Mouse (Mus musculus) MEL (cell line): ENCODE results near the gene Slc5a10. TPM values are rescaled to one million over a fixed set of nuclear protein-coding genes. Genes with fewer than 3 reads are reported as not detected.

ENCODE experiments used
- DNase-seq: peaks from one replicate; pipeline ENCODE4 v3.0.0; 2011; ENCODE audit warnings: low read depth, low spot score
- H3K27ac ChIP-seq: 2 replicates; pipeline ENCODE4 v1.5.1; 2012; ENCODE audit warnings: low read depth, mild to moderate bottlenecking, control low read depth, low read length, moderate library complexity; ENCODE audit not compliant: control insufficient read depth
- H3K27me3 ChIP-seq, 2 experiments: fragments of 150-350 bp in 1 of 2; sonication (generic) in 1 of 2; 2 replicates each; pipeline ENCODE4 v1.6.1; 2012; ENCODE audit warnings: low read length in 2 of 2, mild to moderate bottlenecking in 2 of 2, improper control_type of control experiment in 1 of 2, moderate library complexity in 1 of 2; ENCODE audit not compliant: insufficient read depth in 2 of 2, control insufficient read depth in 1 of 2
- H3K36me3 ChIP-seq, 2 experiments: 2 replicates each; pipeline ENCODE4 v1.6.1; 2012 to 2014; ENCODE audit warnings: low read length in 2 of 2, improper control_type of control experiment in 1 of 2, inconsistent platforms in 1 of 2, mild to moderate bottlenecking in 1 of 2; ENCODE audit not compliant: insufficient read depth in 2 of 2, control insufficient read depth in 1 of 2
- H3K4me1 ChIP-seq, 2 experiments: fragments of 150-350 bp in 1 of 2; sonication (generic) in 1 of 2; 2 replicates each; pipeline ENCODE4 v1.6.1; 2012; ENCODE audit warnings: low read length in 2 of 2, improper control_type of control experiment in 1 of 2, mild to moderate bottlenecking in 1 of 2; ENCODE audit not compliant: insufficient read depth in 2 of 2, control insufficient read depth in 1 of 2
- H3K4me3 ChIP-seq, 2 experiments: fragments of 150-350 bp in 1 of 2; sonication (generic) in 1 of 2; 2 replicates each; pipeline ENCODE4 v1.5.1; 2012; ENCODE audit warnings: low read depth in 2 of 2, low read length in 2 of 2, mild to moderate bottlenecking in 2 of 2, moderate library complexity in 2 of 2, control low read depth in 1 of 2, improper control_type of control experiment in 1 of 2; ENCODE audit not compliant: control insufficient read depth in 1 of 2, insufficient read depth in 1 of 2
- H3K79me2 ChIP-seq: 2 replicates; pipeline ENCODE4 v1.6.1; 2012; ENCODE audit warnings: mild to moderate bottlenecking, low read length, moderate library complexity; ENCODE audit not compliant: control insufficient read depth, poor library complexity, insufficient read depth
- H3K9ac ChIP-seq: 2 replicates; pipeline ENCODE4 v1.6.1; 2012; ENCODE audit warnings: low read depth, mild to moderate bottlenecking, control low read depth, low read length, moderate library complexity; ENCODE audit not compliant: control insufficient read depth, poor library complexity, severe bottlenecking
- H3K9me3 ChIP-seq: fragments of 150-350 bp; sonication (generic); replicated peaks from 2 replicates; pipeline ENCODE4 v1.6.1; 2012; ENCODE audit warnings: mild to moderate bottlenecking, low read length, improper control_type of control experiment, moderate library complexity; ENCODE audit not compliant: insufficient read depth
- BHLHE40 ChIP-seq: IDR thresholded peaks from 2 replicates; pipeline ENCODE4 v1.6.1; 2012; ENCODE audit warnings: low read depth, mild to moderate bottlenecking, inconsistent platforms, low read length, improper control_type of control experiment, borderline replicate concordance
- CHD2 ChIP-seq: IDR thresholded peaks from 2 replicates; pipeline ENCODE4 v1.6.1; 2011; ENCODE audit warnings: low read length, improper control_type of control experiment
- CTCF ChIP-seq, 3 experiments: IDR thresholded peaks in 2 of 3; conservative IDR thresholded peaks in 1 of 3; 2 replicates each; pipeline ENCODE4 v1.5.1; 2011 to 2012; ENCODE audit warnings: low read length in 3 of 3, low read depth in 2 of 3, mild to moderate bottlenecking in 2 of 3, improper control_type of control experiment in 1 of 3, inconsistent platforms in 1 of 3, mixed read lengths in 1 of 3, moderate library complexity in 1 of 3; ENCODE audit not compliant: control insufficient read depth in 1 of 3, insufficient read depth in 1 of 3, poor library complexity in 1 of 3, severe bottlenecking in 1 of 3
- ELF1 ChIP-seq: IDR thresholded peaks from 2 replicates; pipeline ENCODE4 v1.6.1; 2014; ENCODE audit warnings: low read depth, mild to moderate bottlenecking, inconsistent platforms, low read length, improper control_type of control experiment, moderate library complexity
- ETS1 ChIP-seq: IDR thresholded peaks from 2 replicates; pipeline ENCODE4 v1.6.1; 2012; ENCODE audit warnings: low read depth, mild to moderate bottlenecking, inconsistent platforms, low read length, improper control_type of control experiment, moderate library complexity
- GABPA ChIP-seq: IDR thresholded peaks from 2 replicates; pipeline ENCODE4 v1.6.1; 2012; ENCODE audit warnings: low read depth, mild to moderate bottlenecking, inconsistent platforms, low read length, improper control_type of control experiment, moderate library complexity
- KAT2A ChIP-seq: conservative IDR thresholded peaks from 2 replicates; pipeline ENCODE4 v1.6.1; 2012; ENCODE audit warnings: low read depth, low read length, improper control_type of control experiment, inconsistent platforms
- MAFK ChIP-seq: IDR thresholded peaks from 2 replicates; pipeline ENCODE4 v1.6.1; 2011; ENCODE audit warnings: low read depth, mild to moderate bottlenecking, low read length, improper control_type of control experiment, borderline replicate concordance
- MAX ChIP-seq: IDR thresholded peaks from 2 replicates; pipeline ENCODE4 v1.6.1; 2011; ENCODE audit warnings: low read length, improper control_type of control experiment
- MAZ ChIP-seq: IDR thresholded peaks from 2 replicates; pipeline ENCODE4 v1.6.1; 2012; ENCODE audit warnings: low read depth, mild to moderate bottlenecking, inconsistent platforms, low read length, improper control_type of control experiment
- MYB ChIP-seq: IDR thresholded peaks from 2 replicates; pipeline ENCODE4 v1.6.1; 2011; ENCODE audit warnings: mild to moderate bottlenecking, low read depth, low read length, improper control_type of control experiment
- NRF1 ChIP-seq: IDR thresholded peaks from 2 replicates; pipeline ENCODE4 v1.6.1; 2014; ENCODE audit warnings: low read depth, mild to moderate bottlenecking, inconsistent platforms, low read length, improper control_type of control experiment, moderate library complexity; ENCODE audit not compliant: poor library complexity, insufficient read depth, severe bottlenecking
- POLR2A ChIP-seq, 2 experiments: IDR thresholded peaks; 2 replicates each; pipeline ENCODE4 v1.6.1; 2011 to 2012; ENCODE audit warnings: low read length in 2 of 2, mild to moderate bottlenecking in 2 of 2, control low read depth in 1 of 2, improper control_type of control experiment in 1 of 2, low read depth in 1 of 2, moderate library complexity in 1 of 2; ENCODE audit not compliant: control insufficient read depth in 1 of 2, insufficient read depth in 1 of 2, poor library complexity in 1 of 2
- POLR2AphosphoS2 ChIP-seq: IDR thresholded peaks from 2 replicates; pipeline ENCODE4 v1.6.1; 2011; ENCODE audit warnings: low read length, improper control_type of control experiment
- POLR2AphosphoS5 ChIP-seq: IDR thresholded peaks from 2 replicates; pipeline ENCODE4 v1.6.1; 2012; ENCODE audit warnings: low read depth, borderline replicate concordance, mild to moderate bottlenecking, inconsistent platforms, low read length, moderate library complexity, mixed read lengths
- RAD21 ChIP-seq: IDR thresholded peaks from 2 replicates; pipeline ENCODE4 v1.6.1; 2011; ENCODE audit warnings: mild to moderate bottlenecking, low read depth, low read length, improper control_type of control experiment
- SIN3A ChIP-seq: IDR thresholded peaks from 2 replicates; pipeline ENCODE4 v1.6.1; 2012; ENCODE audit warnings: low read length, improper control_type of control experiment, inconsistent platforms
- SMC3 ChIP-seq: IDR thresholded peaks from 2 replicates; pipeline ENCODE4 v1.6.1; 2011; ENCODE audit warnings: low read depth, low read length, improper control_type of control experiment
- TAL1 ChIP-seq: IDR thresholded peaks from 2 replicates; pipeline ENCODE4 v1.6.1; 2012; ENCODE audit warnings: mild to moderate bottlenecking, inconsistent platforms, low read length, moderate library complexity, mixed read lengths
- TBP ChIP-seq: IDR thresholded peaks from 2 replicates; pipeline ENCODE4 v1.8.0; 2011; ENCODE audit warnings: low read depth, low read length, improper control_type of control experiment
- TCF12 ChIP-seq: IDR thresholded peaks from 2 replicates; pipeline ENCODE4 v1.6.1; 2014; ENCODE audit warnings: low read depth, mild to moderate bottlenecking, inconsistent platforms, low read length, improper control_type of control experiment, moderate library complexity
- UBTF ChIP-seq: IDR thresholded peaks from 2 replicates; pipeline ENCODE4 v1.6.1; 2012; ENCODE audit warnings: low read depth, mild to moderate bottlenecking, inconsistent platforms, low read length, improper control_type of control experiment, moderate library complexity, borderline replicate concordance; ENCODE audit not compliant: insufficient read depth
- USF1 ChIP-seq: IDR thresholded peaks from 2 replicates; pipeline ENCODE4 v1.6.1; 2014; ENCODE audit warnings: low read depth, mild to moderate bottlenecking, inconsistent platforms, low read length, improper control_type of control experiment, moderate library complexity
- USF2 ChIP-seq, 2 experiments: IDR thresholded peaks; 2 replicates each; pipeline ENCODE4 v1.6.1; 2011 to 2012; ENCODE audit warnings: improper control_type of control experiment in 2 of 2, low read length in 2 of 2, borderline replicate concordance in 1 of 2, inconsistent platforms in 1 of 2, low read depth in 1 of 2, mild to moderate bottlenecking in 1 of 2; ENCODE audit not compliant: insufficient read depth in 1 of 2
- ZKSCAN1 ChIP-seq: IDR thresholded peaks from 2 replicates; pipeline ENCODE4 v1.6.1; 2012; ENCODE audit warnings: low read depth, mild to moderate bottlenecking, inconsistent platforms, low read length, improper control_type of control experiment, moderate library complexity
- ZMIZ1 ChIP-seq: IDR thresholded peaks from 2 replicates; pipeline ENCODE4 v1.6.1; 2012; ENCODE audit warnings: low read depth, mild to moderate bottlenecking, inconsistent platforms, low read length, improper control_type of control experiment, moderate library complexity
- ZNF384 ChIP-seq: IDR thresholded peaks from 2 replicates; pipeline ENCODE4 v1.6.1; 2012; ENCODE audit warnings: low read depth, mild to moderate bottlenecking, inconsistent platforms, low read length, improper control_type of control experiment
- polyA plus RNA-seq, 2 experiments: library from polyadenylated mRNA; stranded (reverse) in 1 of 2; unstranded in 1 of 2; fragments of >175 nt in 1 of 2; fragments of >200 nt in 1 of 2; gene quantifications; 2 replicates each; pipeline versions ENCODE4 v1.2.1 to v1.2.4; 2012; ENCODE audit warnings: low replicate concordance in 2 of 2, low read depth in 1 of 2; ENCODE audit not compliant: insufficient read length in 2 of 2, insufficient read depth in 1 of 2, missing spikeins in 1 of 2
- total RNA-seq: library from RNA; depleted of rRNA; stranded (reverse); fragments of 300-350 nt; gene quantifications from 2 replicates; pipeline ENCODE4 v1.2.3, GENCODE M21; 2012

Gene Slc5a10
- total and polyA plus RNA-seq, 3 experiments = 0.08 TPM; not detected in 2

- Histone ChIP-seq H3K36me3 (peaks cover 0 to 11% of the 10 kb centered on the region in 2 experiments; a peak in 2 of 4 replicates), H3K9me3 (no peaks in the 10 kb centered on the region), H3K27me3 (no peaks in the 10 kb centered on the region; a peak in 1 of 4 replicates), H3K4me1 (peaks cover 6 to 34% of the 10 kb centered on the region in 2 experiments), H3K9ac (no peak overlapping the region), H3K79me2 (no peaks in the 10 kb centered on the region), H3K27ac (no peak overlapping the region)
- no peak for DNase-seq
- TF ChIP-seq NRF1 (no peak), MYB (no peak), CTCF (IDR thresholded peaks at IDR 0.05 in 2 of 3, conservative IDR thresholded peaks at IDR 0.05 in 1 of 3; ENCODE audit: control insufficient read depth in 1 of 3, insufficient read depth in 1 of 3, low read depth in 2 of 3, low read length in 3 of 3, poor library complexity in 1 of 3, severe bottlenecking in 1 of 3) (no peak), ZMIZ1 (no peak), UBTF (no peak), SMC3 (no peak), MAZ (no peak), USF1 (no peak), BHLHE40 (no peak), RAD21 (no peak), POLR2AphosphoS2 (no peak), ZNF384 (no peak), POLR2A (IDR thresholded peaks at IDR 0.05; ENCODE audit: control insufficient read depth in 1 of 2, insufficient read depth in 1 of 2, low read depth in 1 of 2, low read length in 2 of 2, poor library complexity in 1 of 2) (no peak), CHD2 (no peak), TAL1 (no peak), ELF1 (no peak), TCF12 (no peak), SIN3A (no peak)
- TF ChIP-seq, all 39 proteins: peak for 0
- H3K4me3 ChIP-seq = no peak overlapping the region
Observed at GRCm38 (mm10) chr11:61649163-61649580, 71.5 kb downstream of the Slc5a10 start.

GRCm38 (mm10) chr11:61648749-61649115 lies 71.9 kb downstream of the Slc5a10 start:
- TF ChIP-seq ELF1 = no peak
- TF ChIP-seq TBP = no peak
- no peak for TF ChIP-seq CTCF (IDR thresholded peaks at IDR 0.05 in 2 of 3, conservative IDR thresholded peaks at IDR 0.05 in 1 of 3; ENCODE audit: control insufficient read depth in 1 of 3, insufficient read depth in 1 of 3, low read depth in 2 of 3, low read length in 3 of 3, poor library complexity in 1 of 3, severe bottlenecking in 1 of 3)
- no peak for TF ChIP-seq MAX
- TF ChIP-seq USF1 = no peak
- TF ChIP-seq TAL1 = no peak
- TF ChIP-seq GABPA = no peak
- TF ChIP-seq UBTF = no peak
- no peak for TF ChIP-seq MAZ
- TF ChIP-seq MAFK = no peak
- TF ChIP-seq POLR2AphosphoS5 = no peak
- no peak for TF ChIP-seq CHD2
- TF ChIP-seq ETS1 = no peak
- TF ChIP-seq MYB = no peak
- no peak for TF ChIP-seq USF2 (IDR thresholded peaks at IDR 0.05; ENCODE audit: borderline replicate concordance in 1 of 2, insufficient read depth in 1 of 2, low read depth in 1 of 2, low read length in 2 of 2)
- no peak for TF ChIP-seq KAT2A
- TF ChIP-seq ZKSCAN1 = no peak
- Histone ChIP-seq H3K79me2 (no peaks in the 10 kb centered on the region), H3K27ac (no peak overlapping the region), H3K9ac (no peak overlapping the region), H3K9me3 (no peaks in the 10 kb centered on the region), H3K4me1 (peaks cover 9 to 38% of the 10 kb centered on the region in 2 experiments), H3K36me3 (peaks cover 0 to 16% of the 10 kb centered on the region in 2 experiments; a peak in 2 of 4 replicates), H3K27me3 (no peaks in the 10 kb centered on the region; a peak in 1 of 4 replicates), H3K4me3 (no peak overlapping the region)
- no peak for DNase-seq
